Mouse (Mus musculus) thymus, adult 2 months (tissue): Measurements from ENCODE around the gene Lrrc4.

ENCODE experiments used
- CTCF ChIP-seq: fragments of 200-500 bp; IDR thresholded peaks from 2 replicates; pipeline ENCODE4 v1.5.1; 2012; ENCODE audit warnings: mild to moderate bottlenecking, control low read depth, low read length, moderate library complexity, borderline replicate concordance; ENCODE audit not compliant: control insufficient read depth, poor library complexity, insufficient read depth; ENCODE audit errors: extremely low read depth
- POLR2A ChIP-seq: fragments of 200-500 bp; IDR thresholded peaks from 2 replicates; pipeline ENCODE4 v1.6.1; 2012; ENCODE audit warnings: mild to moderate bottlenecking, low read length, control low read depth, moderate library complexity; ENCODE audit not compliant: control insufficient read depth, poor library complexity, insufficient read depth; ENCODE audit errors: extremely low read depth

DNA sequence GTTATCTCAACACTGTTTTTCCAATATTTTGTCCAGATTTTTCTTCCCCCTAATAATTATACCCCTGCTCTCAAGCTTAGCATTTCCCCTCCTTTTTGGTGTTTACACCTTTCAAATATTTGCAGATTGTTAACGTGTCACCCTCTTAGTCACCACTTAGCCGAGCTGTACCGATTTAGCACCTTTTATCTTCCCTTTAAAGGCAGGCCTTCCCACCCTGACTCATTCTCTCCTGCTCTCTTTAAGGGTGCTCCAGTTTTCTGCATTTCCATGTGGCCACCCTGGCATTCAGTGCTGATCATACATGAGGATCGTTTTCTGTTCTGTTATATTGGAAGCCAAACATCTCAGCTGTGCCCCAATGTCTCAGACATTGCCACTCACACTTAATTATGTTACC is 41.9 kb downstream of the Lrrc4 start:
- TF ChIP-seq POLR2A (no peak), CTCF (no peak)
